Mouse (Mus musculus): ENCODE measurements around the gene Tmco1. TPM values are rescaled to one million over a fixed set of nuclear protein-coding genes. Genes with fewer than 3 reads are reported as not detected.

Tmco1 gene
- polyA plus RNA-seq, 1 experiment from 2014 or later, result 90.1 TPM

DNA sequence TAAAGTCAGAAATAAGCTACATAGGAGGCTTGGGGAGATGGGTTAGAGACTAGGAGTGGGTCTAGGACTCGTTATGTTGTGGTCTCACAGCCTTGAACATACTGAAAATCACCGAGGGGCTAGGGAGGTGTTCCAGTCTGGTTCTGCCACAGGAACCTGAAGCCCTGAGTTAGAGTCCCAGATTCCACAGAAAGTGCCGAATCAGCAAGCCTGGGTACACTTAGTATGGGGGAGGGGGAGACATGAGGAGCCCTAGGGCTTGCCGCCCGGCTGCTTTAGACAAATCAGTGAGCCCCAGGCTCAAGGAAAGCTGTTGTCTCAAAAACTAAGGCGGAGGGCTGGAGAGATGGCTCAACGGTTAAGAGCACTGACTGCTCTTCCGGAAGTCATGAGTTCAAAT is 16.6 kb upstream of the Tmco1 start:
- no peak for ATAC-seq (ENCODE audit: insufficient number of reproducible peaks, insufficient read depth, low FRiP score, low read depth)
- H3K9ac ChIP-seq (ENCODE audit: low read length), result no peak overlapping the region
- H3K4me3 ChIP-seq (ENCODE audit: control insufficient read depth in 1 of 2, insufficient read depth in 1 of 2, low read depth in 1 of 2, low read length in 2 of 2), result no peak overlapping the region
- no peaks in the 10 kb centered on the region for H3K27me3 ChIP-seq (ENCODE audit: control insufficient read depth, insufficient read depth, low read length)
- H3K9me3 ChIP-seq (ENCODE audit: control insufficient read depth, low read length), result no peaks in the 10 kb centered on the region
- H3K4me1 ChIP-seq (ENCODE audit: control insufficient read depth in 2 of 2, insufficient read depth in 2 of 2, low read length in 2 of 2), result peaks cover 10 to 14% of the 10 kb centered on the region in 2 experiments; a peak in 3 of 4 replicates
- H3K4me2 ChIP-seq (ENCODE audit: low read length), result no peak overlapping the region
- WGBS, result 79% methylated on average over 8 of the region's 8 CpGs
- H3K36me3 ChIP-seq (ENCODE audit: control insufficient read depth, insufficient read depth, low read length), result no peaks in the 10 kb centered on the region
- H3K27ac ChIP-seq (replicated peaks in 1 of 2; ENCODE audit: control insufficient read depth in 1 of 2, insufficient read depth in 1 of 2, low read depth in 2 of 2, low read length in 2 of 2), result no peak overlapping the region

DNA sequence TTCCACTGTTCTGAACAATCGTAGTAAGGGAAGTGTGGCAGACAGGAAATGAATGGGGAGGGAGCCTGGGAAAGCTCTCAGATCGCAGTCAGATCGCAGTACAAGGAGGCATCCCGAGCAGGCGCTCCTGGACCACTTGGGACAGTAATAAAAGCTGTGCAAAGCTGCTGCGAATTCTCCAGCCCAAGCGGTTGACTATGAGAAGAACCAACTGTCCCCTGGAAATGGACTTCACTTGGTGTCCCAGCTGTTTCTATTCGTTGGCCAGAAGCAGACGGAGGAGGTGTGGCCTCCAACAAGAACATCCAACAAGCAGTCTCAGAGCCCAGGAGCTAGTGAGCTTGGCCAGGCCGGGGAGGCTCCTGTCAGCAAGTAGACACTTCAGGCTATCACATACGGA is 15.7 kb upstream of the Tmco1 start:
- peaks cover 10 to 14% of the 10 kb centered on the region in 2 experiments; a peak in 3 of 4 replicates for H3K4me1 ChIP-seq (ENCODE audit: control insufficient read depth in 2 of 2, insufficient read depth in 2 of 2, low read length in 2 of 2)
- WGBS, result 15% methylated on average over 11 of the region's 11 CpGs
- H3K36me3 ChIP-seq (ENCODE audit: control insufficient read depth, insufficient read depth, low read length), result no peaks in the 10 kb centered on the region
- ATAC-seq (ENCODE audit: insufficient number of reproducible peaks, insufficient read depth, low FRiP score, low read depth), result no peak
- no peak overlapping the region for H3K4me3 ChIP-seq (ENCODE audit: control insufficient read depth in 1 of 2, insufficient read depth in 1 of 2, low read depth in 1 of 2, low read length in 2 of 2)
- H3K9ac ChIP-seq (ENCODE audit: low read length), result no peak overlapping the region
- peak overlapping the region; percentile 39 for H3K4me2 ChIP-seq (ENCODE audit: low read length)
- no peaks in the 10 kb centered on the region for H3K27me3 ChIP-seq (ENCODE audit: control insufficient read depth, insufficient read depth, low read length)
- H3K27ac ChIP-seq (replicated peaks in 1 of 2; ENCODE audit: control insufficient read depth in 1 of 2, insufficient read depth in 1 of 2, low read depth in 2 of 2, low read length in 2 of 2), result no peak overlapping the region
- H3K9me3 ChIP-seq (ENCODE audit: control insufficient read depth, low read length), result no peaks in the 10 kb centered on the region

DNA sequence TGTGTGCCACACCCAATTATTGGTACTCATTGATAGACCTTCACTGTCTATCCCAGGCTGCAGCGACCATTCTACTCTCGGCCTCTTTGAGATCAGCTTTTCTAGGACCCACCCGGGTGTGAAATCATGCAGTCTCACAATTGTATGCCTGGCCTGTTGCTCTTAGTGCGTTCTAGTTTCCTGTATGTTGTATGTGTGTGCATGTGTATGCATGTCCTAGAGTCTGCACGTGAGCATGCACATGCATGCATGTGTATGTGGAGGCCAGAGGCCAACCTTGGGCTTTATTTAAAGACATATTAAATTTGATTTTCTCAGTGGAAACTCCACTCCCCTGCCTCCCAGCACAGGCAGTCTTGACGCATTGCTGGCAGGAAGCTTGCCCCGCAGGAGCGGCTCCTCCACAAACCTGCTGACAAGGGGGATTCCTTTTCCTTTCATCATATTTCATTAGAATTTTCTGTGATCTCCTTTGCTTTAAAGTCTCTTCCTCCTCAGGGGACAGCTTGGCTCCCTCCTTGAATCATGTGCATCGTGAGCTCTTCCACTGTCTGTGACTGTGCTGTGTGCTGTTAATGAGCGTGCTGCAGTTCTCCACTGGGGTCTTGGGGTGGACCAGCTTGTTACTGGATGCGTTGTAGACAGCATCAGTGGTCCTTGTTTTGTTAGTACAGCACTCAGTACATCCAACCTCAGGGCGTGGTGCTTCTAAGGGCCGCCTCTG is 12.3 kb upstream of the Tmco1 start:
- H3K9ac ChIP-seq (ENCODE audit: low read length), result no peak overlapping the region
- no peak overlapping the region for H3K27ac ChIP-seq (replicated peaks in 1 of 2; ENCODE audit: control insufficient read depth in 1 of 2, insufficient read depth in 1 of 2, low read depth in 2 of 2, low read length in 2 of 2)
- H3K36me3 ChIP-seq (ENCODE audit: control insufficient read depth, insufficient read depth, low read length), result no peaks in the 10 kb centered on the region
- WGBS, result 70% methylated on average over 13 of the region's 13 CpGs
- no peak for ATAC-seq (ENCODE audit: insufficient number of reproducible peaks, insufficient read depth, low FRiP score, low read depth)
- H3K4me3 ChIP-seq (ENCODE audit: control insufficient read depth in 1 of 2, insufficient read depth in 1 of 2, low read depth in 1 of 2, low read length in 2 of 2), result no peak overlapping the region
- H3K4me1 ChIP-seq (ENCODE audit: control insufficient read depth in 2 of 2, insufficient read depth in 2 of 2, low read length in 2 of 2), result peaks cover 4 to 5% of the 10 kb centered on the region in 2 experiments; a peak in 2 of 4 replicates
- no peak overlapping the region for H3K4me2 ChIP-seq (ENCODE audit: low read length)
- no peaks in the 10 kb centered on the region for H3K27me3 ChIP-seq (ENCODE audit: control insufficient read depth, insufficient read depth, low read length)
- no peaks in the 10 kb centered on the region for H3K9me3 ChIP-seq (ENCODE audit: control insufficient read depth, low read length)

DNA sequence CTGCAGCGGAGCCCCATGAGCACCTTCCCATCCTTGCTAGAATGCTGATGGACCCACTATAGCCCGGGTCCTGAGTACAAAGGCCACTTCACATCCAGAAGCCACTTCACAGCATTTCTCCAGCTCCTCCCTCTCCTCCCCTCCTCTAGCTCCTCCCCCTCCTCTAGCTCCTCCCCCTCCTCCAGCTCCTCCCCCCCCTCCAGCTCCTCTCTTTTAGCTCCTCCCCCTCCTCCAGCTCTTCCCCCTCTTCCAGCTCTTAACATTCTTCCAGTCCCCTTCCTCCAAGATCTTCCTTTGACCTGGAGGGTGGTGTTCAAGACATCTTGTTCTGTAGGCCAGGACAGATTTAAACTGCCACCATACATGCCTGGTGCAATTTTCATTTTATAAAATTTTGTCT is 8.1 kb upstream of the Tmco1 start:
- no peak for ATAC-seq (ENCODE audit: insufficient number of reproducible peaks, insufficient read depth, low FRiP score, low read depth)
- H3K27ac ChIP-seq (replicated peaks in 1 of 2; ENCODE audit: control insufficient read depth in 1 of 2, insufficient read depth in 1 of 2, low read depth in 2 of 2, low read length in 2 of 2), result no peak overlapping the region
- WGBS, result 75% methylated on average over 2 of the region's 2 CpGs

DNA sequence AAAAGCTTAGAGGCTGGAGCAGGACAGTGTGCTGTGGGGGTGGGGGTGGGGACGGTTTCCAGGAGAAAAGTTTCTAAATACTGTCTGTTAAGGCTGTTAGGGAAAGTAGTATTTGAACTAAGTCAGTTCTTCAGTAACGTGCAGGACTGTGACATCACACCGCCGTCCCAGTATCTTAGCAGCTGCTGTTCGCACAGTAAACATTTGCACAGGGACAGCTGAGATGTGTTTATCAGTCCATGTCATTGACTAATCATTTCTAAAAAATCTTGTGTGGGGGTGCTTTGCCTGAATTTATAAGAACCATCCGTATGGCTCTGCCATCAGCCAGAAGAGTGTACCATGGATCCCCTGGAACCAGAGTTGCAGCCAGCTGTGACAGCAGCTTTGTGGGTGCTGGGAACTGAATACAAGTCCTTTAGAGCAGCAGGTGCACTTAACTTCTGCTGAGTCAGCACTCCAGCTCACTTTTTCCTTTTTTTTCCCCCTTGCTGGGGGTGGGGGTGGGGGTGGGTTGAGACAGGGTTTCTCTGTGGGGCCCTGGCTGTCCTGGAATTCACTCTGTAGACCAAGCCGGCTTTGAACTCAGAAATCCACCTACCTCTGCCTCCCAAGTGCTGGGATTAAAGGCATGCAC is 2.6 kb upstream of the Tmco1 start:
- no peak overlapping the region for H3K9ac ChIP-seq (ENCODE audit: low read length)
- H3K27ac ChIP-seq (replicated peaks in 1 of 2; ENCODE audit: control insufficient read depth in 1 of 2, insufficient read depth in 1 of 2, low read depth in 2 of 2, low read length in 2 of 2), result no peak overlapping the region
- no peak overlapping the region for H3K4me2 ChIP-seq (ENCODE audit: low read length)
- no peak overlapping the region for H3K4me3 ChIP-seq (ENCODE audit: control insufficient read depth in 1 of 2, insufficient read depth in 1 of 2, low read depth in 1 of 2, low read length in 2 of 2)
- no peaks in the 10 kb centered on the region for H3K9me3 ChIP-seq (ENCODE audit: control insufficient read depth, low read length)
- ATAC-seq (ENCODE audit: insufficient number of reproducible peaks, insufficient read depth, low FRiP score, low read depth), result no peak
- H3K27me3 ChIP-seq (ENCODE audit: control insufficient read depth, insufficient read depth, low read length), result no peaks in the 10 kb centered on the region
- 70% methylated on average over 7 of the region's 7 CpGs for WGBS
- H3K36me3 ChIP-seq (ENCODE audit: control insufficient read depth, insufficient read depth, low read length), result 0 out of 2 replicates have a peak, but pooled peaks cover 8% of the 10 kb centered on the region
- peaks cover 3 to 7% of the 10 kb centered on the region in 2 experiments; a peak in 3 of 4 replicates for H3K4me1 ChIP-seq (ENCODE audit: control insufficient read depth in 2 of 2, insufficient read depth in 2 of 2, low read length in 2 of 2)

More for the DNA sequence above, 8.1 kb upstream of the Tmco1 start:
- H3K4me1 ChIP-seq (ENCODE audit: control insufficient read depth in 2 of 2, insufficient read depth in 2 of 2, low read length in 2 of 2), result no peaks in the 10 kb centered on the region
- no peaks in the 10 kb centered on the region for H3K9me3 ChIP-seq (ENCODE audit: control insufficient read depth, low read length)
- H3K4me2 ChIP-seq (ENCODE audit: low read length), result no peak overlapping the region
- H3K9ac ChIP-seq (ENCODE audit: low read length), result no peak overlapping the region
- H3K36me3 ChIP-seq (ENCODE audit: control insufficient read depth, insufficient read depth, low read length), result no peaks in the 10 kb centered on the region
- H3K27me3 ChIP-seq (ENCODE audit: control insufficient read depth, insufficient read depth, low read length), result no peaks in the 10 kb centered on the region
- H3K4me3 ChIP-seq (ENCODE audit: control insufficient read depth in 1 of 2, insufficient read depth in 1 of 2, low read depth in 1 of 2, low read length in 2 of 2), result no peak overlapping the region

DNA sequence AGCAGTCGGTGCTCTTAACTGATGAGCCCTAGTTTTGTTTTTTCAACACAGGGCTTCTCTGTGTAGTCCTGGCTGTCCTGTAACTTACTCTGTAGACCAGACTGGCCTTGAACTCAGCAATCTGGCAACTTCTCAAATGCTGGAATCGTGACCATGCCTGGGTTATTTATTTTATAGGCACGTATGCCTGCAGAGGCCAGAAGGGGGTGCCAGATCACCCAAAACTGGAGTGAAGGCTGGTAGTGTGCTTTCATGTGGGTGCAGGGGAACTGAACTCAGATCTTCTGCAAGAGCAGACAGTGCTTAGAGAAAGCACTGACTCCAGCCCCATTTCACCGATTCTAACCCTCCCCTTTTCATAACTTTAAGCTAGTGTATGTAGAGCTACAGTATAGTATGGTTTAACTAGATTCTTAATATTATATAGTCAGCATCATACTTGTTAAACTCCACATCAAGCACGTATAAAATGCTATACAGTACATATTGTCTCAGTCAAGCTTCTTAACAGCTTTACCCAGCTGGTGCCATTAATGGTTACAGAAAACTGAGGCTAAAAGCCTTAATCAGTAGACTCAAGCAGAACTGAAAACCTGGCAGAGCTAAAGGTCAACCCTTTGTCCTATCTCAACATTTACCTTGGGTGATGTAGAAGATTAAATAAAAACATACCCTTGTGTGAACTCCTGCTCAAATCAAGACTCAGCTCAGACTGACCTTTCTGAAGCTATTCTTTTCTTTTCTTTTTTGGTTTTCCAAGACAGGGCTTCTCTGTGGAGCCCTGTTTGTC is 1.5 kb upstream of the Tmco1 start:
- 62% methylated on average over 5 of the region's 5 CpGs for WGBS
- Histone ChIP-seq H3K4me2 (ENCODE audit: low read length) (no peak overlapping the region), H3K9ac (ENCODE audit: low read length) (no peak overlapping the region), H3K27ac (replicated peaks in 1 of 2; ENCODE audit: control insufficient read depth in 1 of 2, insufficient read depth in 1 of 2, low read depth in 2 of 2, low read length in 2 of 2) (no peak overlapping the region), H3K9me3 (ENCODE audit: control insufficient read depth, low read length) (no peaks in the 10 kb centered on the region), H3K36me3 (ENCODE audit: control insufficient read depth, insufficient read depth, low read length) (peaks cover 15% of the 10 kb centered on the region; the same call in 1 of the 2 replicates), H3K4me3 (ENCODE audit: control insufficient read depth in 1 of 2, insufficient read depth in 1 of 2, low read depth in 1 of 2, low read length in 2 of 2) (no peak overlapping the region), H3K27me3 (ENCODE audit: control insufficient read depth, insufficient read depth, low read length) (no peaks in the 10 kb centered on the region), H3K4me1 (ENCODE audit: control insufficient read depth in 2 of 2, insufficient read depth in 2 of 2, low read length in 2 of 2) (peaks cover 3 to 7% of the 10 kb centered on the region in 2 experiments; a peak in 3 of 4 replicates)
- ATAC-seq (ENCODE audit: insufficient number of reproducible peaks, insufficient read depth, low FRiP score, low read depth), result no peak

DNA sequence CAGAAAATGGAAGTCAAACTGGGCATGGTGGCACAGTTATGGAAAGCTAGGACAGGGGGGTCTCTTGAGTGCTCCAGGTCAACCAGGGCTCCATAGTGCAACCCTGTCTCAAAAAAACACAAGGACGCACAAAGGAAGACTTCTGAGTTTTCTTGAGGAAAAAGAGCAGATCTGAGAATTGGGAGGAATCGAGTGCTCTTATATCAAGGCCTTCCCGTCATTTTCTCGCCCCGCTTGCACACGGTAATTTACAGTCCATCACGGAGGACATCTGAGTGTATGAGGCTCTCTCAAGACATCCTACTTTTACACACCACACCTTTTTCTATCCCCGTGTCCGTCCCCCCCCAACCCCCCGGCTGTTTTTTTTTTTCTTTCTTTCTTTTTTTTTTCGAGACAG is 504 bp upstream of the Tmco1 start:
- Histone ChIP-seq H3K27ac (replicated peaks in 1 of 2; ENCODE audit: control insufficient read depth in 1 of 2, insufficient read depth in 1 of 2, low read depth in 2 of 2, low read length in 2 of 2) (peak overlapping the region in 1 of 2 experiments; percentile 93; a peak in 1 of 4 replicates), H3K27me3 (ENCODE audit: control insufficient read depth, insufficient read depth, low read length) (no peaks in the 10 kb centered on the region), H3K4me3 (ENCODE audit: control insufficient read depth in 1 of 2, insufficient read depth in 1 of 2, low read depth in 1 of 2, low read length in 2 of 2) (peak overlapping the region; percentile 71 to 74), H3K9ac (ENCODE audit: low read length) (peak overlapping the region; percentile 95), H3K4me2 (ENCODE audit: low read length) (peak overlapping the region; percentile 82), H3K4me1 (ENCODE audit: control insufficient read depth in 2 of 2, insufficient read depth in 2 of 2, low read length in 2 of 2) (peaks cover 3 to 7% of the 10 kb centered on the region in 2 experiments; a peak in 3 of 4 replicates), H3K9me3 (ENCODE audit: control insufficient read depth, low read length) (no peaks in the 10 kb centered on the region), H3K36me3 (ENCODE audit: control insufficient read depth, insufficient read depth, low read length) (peaks cover 24% of the 10 kb centered on the region; the same call in 1 of the 2 replicates)
- 57% methylated on average over 11 of the region's 11 CpGs for WGBS
- no peak for ATAC-seq (ENCODE audit: insufficient number of reproducible peaks, insufficient read depth, low FRiP score, low read depth)
